Mouse (Mus musculus) MEL (cell line): ENCODE measurements around the gene Arl15.

Source experiments
- CHD1 ChIP-seq: IDR thresholded peaks from 2 replicates; pipeline ENCODE4 v1.6.1; 2012; ENCODE audit warnings: low read depth, mild to moderate bottlenecking, inconsistent platforms, low read length, improper control_type of control experiment
- CTCF ChIP-seq, 3 experiments: IDR thresholded peaks in 2 of 3; conservative IDR thresholded peaks in 1 of 3; 2 replicates each; pipeline ENCODE4 v1.5.1; 2011 to 2012; ENCODE audit warnings: low read length in 3 of 3, low read depth in 2 of 3, mild to moderate bottlenecking in 2 of 3, improper control_type of control experiment in 1 of 3, inconsistent platforms in 1 of 3, mixed read lengths in 1 of 3, moderate library complexity in 1 of 3; ENCODE audit not compliant: control insufficient read depth in 1 of 3, insufficient read depth in 1 of 3, poor library complexity in 1 of 3, severe bottlenecking in 1 of 3
- EP300 ChIP-seq, 2 experiments: IDR thresholded peaks; 2 replicates each; pipeline ENCODE4 v1.6.1; 2011; ENCODE audit warnings: improper control_type of control experiment in 2 of 2, low read length in 2 of 2, low read depth in 1 of 2, mild to moderate bottlenecking in 1 of 2
- ETS1 ChIP-seq: IDR thresholded peaks from 2 replicates; pipeline ENCODE4 v1.6.1; 2012; ENCODE audit warnings: low read depth, mild to moderate bottlenecking, inconsistent platforms, low read length, improper control_type of control experiment, moderate library complexity
- JUND ChIP-seq: IDR thresholded peaks from 2 replicates; pipeline ENCODE4 v1.6.1; 2011; ENCODE audit warnings: low read depth, mild to moderate bottlenecking, improper control_type of control experiment, low read length
- MAX ChIP-seq: IDR thresholded peaks from 2 replicates; pipeline ENCODE4 v1.6.1; 2011; ENCODE audit warnings: low read length, improper control_type of control experiment
- NRF1 ChIP-seq: IDR thresholded peaks from 2 replicates; pipeline ENCODE4 v1.6.1; 2014; ENCODE audit warnings: low read depth, mild to moderate bottlenecking, inconsistent platforms, low read length, improper control_type of control experiment, moderate library complexity; ENCODE audit not compliant: poor library complexity, insufficient read depth, severe bottlenecking
- POLR2A ChIP-seq, 2 experiments: IDR thresholded peaks; 2 replicates each; pipeline ENCODE4 v1.6.1; 2011 to 2012; ENCODE audit warnings: low read length in 2 of 2, mild to moderate bottlenecking in 2 of 2, control low read depth in 1 of 2, improper control_type of control experiment in 1 of 2, low read depth in 1 of 2, moderate library complexity in 1 of 2; ENCODE audit not compliant: control insufficient read depth in 1 of 2, insufficient read depth in 1 of 2, poor library complexity in 1 of 2
- POLR2AphosphoS5 ChIP-seq: IDR thresholded peaks from 2 replicates; pipeline ENCODE4 v1.6.1; 2012; ENCODE audit warnings: low read depth, borderline replicate concordance, mild to moderate bottlenecking, inconsistent platforms, low read length, moderate library complexity, mixed read lengths
- RAD21 ChIP-seq: IDR thresholded peaks from 2 replicates; pipeline ENCODE4 v1.6.1; 2011; ENCODE audit warnings: mild to moderate bottlenecking, low read depth, low read length, improper control_type of control experiment
- TAL1 ChIP-seq: IDR thresholded peaks from 2 replicates; pipeline ENCODE4 v1.6.1; 2012; ENCODE audit warnings: mild to moderate bottlenecking, inconsistent platforms, low read length, moderate library complexity, mixed read lengths
- TCF12 ChIP-seq: IDR thresholded peaks from 2 replicates; pipeline ENCODE4 v1.6.1; 2014; ENCODE audit warnings: low read depth, mild to moderate bottlenecking, inconsistent platforms, low read length, improper control_type of control experiment, moderate library complexity
- USF1 ChIP-seq: IDR thresholded peaks from 2 replicates; pipeline ENCODE4 v1.6.1; 2014; ENCODE audit warnings: low read depth, mild to moderate bottlenecking, inconsistent platforms, low read length, improper control_type of control experiment, moderate library complexity
- ZMIZ1 ChIP-seq: IDR thresholded peaks from 2 replicates; pipeline ENCODE4 v1.6.1; 2012; ENCODE audit warnings: low read depth, mild to moderate bottlenecking, inconsistent platforms, low read length, improper control_type of control experiment, moderate library complexity

DNA sequence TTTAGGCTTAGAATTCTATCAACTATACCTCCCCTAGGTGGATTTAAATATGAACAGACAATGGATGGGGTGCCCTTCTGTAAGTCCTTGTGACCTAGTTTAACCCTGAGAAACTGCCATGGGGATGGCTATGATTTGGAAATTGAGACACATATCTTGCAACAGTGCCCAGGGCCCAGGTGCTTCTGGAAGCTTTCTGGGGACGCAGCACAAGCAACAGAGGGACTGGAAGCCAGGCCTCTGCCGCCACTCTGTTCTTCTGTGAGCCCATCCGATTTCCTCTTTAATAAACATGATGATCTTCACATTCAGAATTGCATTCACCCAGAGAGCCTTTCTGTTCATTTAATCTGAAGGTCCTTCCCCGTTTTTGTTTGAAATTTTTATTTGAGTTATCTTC is 62.6 kb downstream of the Arl15 start:
- TF ChIP-seq EP300 (IDR thresholded peaks at IDR 0.05; ENCODE audit: low read depth in 1 of 2, low read length in 2 of 2) (no peak), RAD21 (no peak), CTCF (IDR thresholded peaks at IDR 0.05 in 2 of 3, conservative IDR thresholded peaks at IDR 0.05 in 1 of 3; ENCODE audit: control insufficient read depth in 1 of 3, insufficient read depth in 1 of 3, low read depth in 2 of 3, low read length in 3 of 3, poor library complexity in 1 of 3, severe bottlenecking in 1 of 3) (no peak), POLR2AphosphoS5 (no peak), TCF12 (no peak), TAL1 (no peak), POLR2A (IDR thresholded peaks at IDR 0.05; ENCODE audit: control insufficient read depth in 1 of 2, insufficient read depth in 1 of 2, low read depth in 1 of 2, low read length in 2 of 2, poor library complexity in 1 of 2) (no peak), CHD1 (no peak), NRF1 (no peak), ETS1 (no peak), USF1 (no peak), ZMIZ1 (no peak), JUND (no peak), MAX (no peak)
